Mouse (Mus musculus) splenic B cell, adult 2 months (primary cell): ENCODE results near the gene Hk1.
A peak's percentile ranks its signal among the peaks of the same experiment; 100 is the strongest.
"Not testable (repeated sequence)": the region's sequence is repeated elsewhere in the genome, so short reads cannot be mapped to it uniquely, and the experiment has no call there.

ENCODE experiments used
- DNase-seq: peaks from one replicate; pipeline ENCODE4 v3.0.0-alpha.2; 2011; ENCODE audit warnings: low read depth, low spot score
- H3K27me3 ChIP-seq: 2 replicates; pipeline ENCODE4 v1.6.1; 2012; ENCODE audit warnings: mild to moderate bottlenecking, low read length, moderate library complexity, mixed read lengths; ENCODE audit not compliant: control insufficient read depth, poor library complexity, insufficient read depth, severe bottlenecking
- H3K36me3 ChIP-seq: 2 replicates; pipeline ENCODE4 v1.6.1; 2012; ENCODE audit warnings: mild to moderate bottlenecking, low read length, moderate library complexity, mixed read lengths; ENCODE audit not compliant: control insufficient read depth, poor library complexity, insufficient read depth, severe bottlenecking

Gene Hk1

DNA sequence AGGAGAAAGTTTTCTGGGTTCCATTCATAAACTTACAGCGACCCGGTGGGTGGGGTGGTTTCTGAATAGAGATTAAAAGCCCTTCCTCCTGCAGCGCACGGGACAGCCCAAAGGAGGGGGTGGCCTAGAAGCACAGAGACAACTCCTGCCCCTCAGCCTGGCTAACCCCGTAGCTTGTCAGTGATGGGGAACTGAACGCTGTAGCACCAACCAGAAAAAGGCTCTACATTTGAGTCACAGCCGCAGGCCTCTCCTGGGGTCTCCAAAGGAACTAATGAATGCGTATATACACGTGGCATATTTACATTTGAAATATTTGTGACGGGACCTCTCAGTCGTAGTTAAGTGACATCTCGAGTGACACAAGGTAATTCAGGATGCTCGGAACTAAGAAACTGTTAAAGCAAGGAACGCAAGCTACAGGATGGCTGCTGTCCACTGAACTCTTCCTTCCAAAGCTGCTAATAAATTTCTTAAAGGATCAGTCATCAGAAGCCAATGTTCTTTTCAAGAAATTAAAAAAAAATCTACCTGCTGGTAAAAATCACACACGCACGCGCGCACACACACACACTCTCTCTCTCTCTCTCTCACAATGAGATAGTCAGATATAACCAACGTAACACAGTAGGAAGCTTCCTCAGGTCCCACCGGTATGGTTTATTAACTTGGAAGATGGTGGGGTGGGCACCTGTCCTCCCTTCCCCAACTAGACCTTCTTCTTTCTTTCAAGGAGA lies 44.9 kb downstream of the Hk1 start:
- DNase-seq: no peak
- Histone ChIP-seq H3K36me3 (no peaks in the 10 kb centered on the region), H3K27me3 (no peaks in the 10 kb centered on the region)

DNA sequence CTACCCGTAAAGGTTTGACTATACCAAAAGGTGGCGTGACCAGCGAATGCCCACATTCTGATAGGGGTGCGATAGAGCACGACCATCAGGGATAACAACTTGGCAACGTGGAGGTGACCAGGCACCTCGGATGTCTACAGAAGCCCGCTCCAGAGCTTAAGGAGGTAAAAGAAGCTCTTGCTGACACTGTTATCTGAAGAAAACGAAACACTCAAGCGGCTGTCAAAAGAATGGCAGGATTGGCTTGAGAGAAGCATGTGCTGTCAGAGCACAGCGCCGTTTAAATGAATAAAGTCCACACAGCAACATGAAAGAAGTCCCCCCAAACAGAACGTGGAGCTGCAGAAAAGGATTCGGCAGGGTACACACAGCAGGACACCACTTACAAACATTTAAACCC lies 46.4 kb downstream of the Hk1 start:
- Histone ChIP-seq H3K36me3 (no peaks in the 10 kb centered on the region), H3K27me3 (no peaks in the 10 kb centered on the region)
- DNase-seq: no peak

DNA sequence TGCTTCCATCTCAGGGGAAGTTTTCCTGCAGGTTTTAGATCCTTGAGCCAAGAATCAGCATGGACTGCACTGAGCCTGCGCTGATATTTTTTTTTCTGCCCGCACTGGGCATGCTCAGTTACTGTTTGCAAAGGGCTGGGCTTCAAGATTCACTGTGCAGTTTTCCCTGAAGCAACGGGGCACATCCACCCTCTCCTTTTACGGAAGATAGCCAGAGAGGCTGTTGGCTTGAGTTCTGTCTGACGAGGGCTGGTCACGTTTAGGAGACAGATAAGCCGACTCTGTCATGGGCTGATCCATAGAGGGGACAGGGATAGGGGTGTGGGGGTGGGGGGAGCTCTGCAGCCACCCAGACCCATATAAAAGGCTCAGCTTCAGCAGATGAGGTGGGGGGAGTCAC lies 47.2 kb downstream of the Hk1 start:
- Histone ChIP-seq H3K27me3 (no peaks in the 10 kb centered on the region), H3K36me3 (no peaks in the 10 kb centered on the region)
- no peak for DNase-seq

DNA sequence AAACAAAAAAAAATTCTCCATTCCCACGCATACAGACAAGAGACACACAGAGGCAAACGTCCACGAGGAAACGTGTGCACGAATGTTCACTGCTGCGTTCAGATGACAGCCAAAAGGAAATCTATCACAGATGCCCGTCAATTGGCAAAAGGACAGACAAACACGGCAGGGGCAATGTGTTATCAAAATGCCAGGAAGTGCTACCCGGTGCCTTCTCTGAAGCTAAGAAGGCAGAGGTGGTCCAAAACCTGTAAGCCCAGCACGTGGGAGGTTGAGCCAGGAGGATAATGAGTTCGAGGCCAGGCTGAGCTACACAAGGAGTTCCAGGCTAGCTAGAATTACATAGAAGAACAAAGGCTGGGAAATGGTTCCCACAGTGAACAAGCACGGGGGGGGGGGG lies 47.9 kb downstream of the Hk1 start:
- no peak for DNase-seq

DNA sequence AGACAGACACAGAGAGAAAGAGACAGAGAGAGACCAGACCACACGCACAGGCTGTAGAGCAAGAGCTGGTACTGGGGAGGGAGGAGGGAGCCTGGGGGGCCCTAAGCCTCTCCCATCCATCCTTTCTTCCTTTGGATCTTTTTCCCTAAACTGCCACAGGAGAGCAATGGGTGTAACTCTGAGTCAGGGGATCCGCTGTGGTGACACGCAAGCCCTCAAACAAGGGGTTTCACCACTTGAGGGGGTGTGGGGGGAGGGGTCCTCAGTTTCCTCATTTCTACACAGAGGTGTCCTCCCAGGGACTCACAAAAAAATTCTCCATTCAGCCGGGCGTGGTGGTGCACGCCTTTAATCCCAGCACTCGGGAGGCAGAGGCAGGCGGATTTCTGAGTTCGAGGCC lies 48.4 kb downstream of the Hk1 start:
- DNase-seq: no peak
- no peaks in the 10 kb centered on the region for H3K36me3 ChIP-seq
- H3K27me3 ChIP-seq: no peaks in the 10 kb centered on the region

More for the DNA sequence above, 47.9 kb downstream of the Hk1 start:
- Histone ChIP-seq H3K27me3 (no peaks in the 10 kb centered on the region), H3K36me3 (no peaks in the 10 kb centered on the region)

DNA sequence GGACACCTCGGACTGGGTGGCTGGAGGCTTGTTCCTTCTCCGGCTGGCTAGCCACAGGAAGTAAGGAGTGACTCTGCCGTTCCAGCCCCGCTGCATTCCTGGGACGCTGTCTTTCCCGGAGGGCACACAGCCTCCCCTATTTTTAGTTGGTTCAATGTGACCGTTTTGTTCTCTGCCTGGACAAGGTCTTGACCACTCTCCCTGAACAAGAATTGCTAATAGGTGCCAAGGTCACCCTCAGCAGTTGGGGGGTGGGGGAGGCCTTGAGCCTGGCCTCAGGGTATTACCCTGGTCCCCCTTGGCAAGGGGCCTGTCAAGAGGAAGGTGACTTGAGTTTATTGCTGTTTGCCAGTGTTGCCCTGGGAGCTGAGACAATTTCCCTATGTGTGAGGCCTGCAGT lies 49.9 kb downstream of the Hk1 start:
- Histone ChIP-seq H3K27me3 (no peaks in the 10 kb centered on the region), H3K36me3 (no peaks in the 10 kb centered on the region)
- no peak for DNase-seq

DNA sequence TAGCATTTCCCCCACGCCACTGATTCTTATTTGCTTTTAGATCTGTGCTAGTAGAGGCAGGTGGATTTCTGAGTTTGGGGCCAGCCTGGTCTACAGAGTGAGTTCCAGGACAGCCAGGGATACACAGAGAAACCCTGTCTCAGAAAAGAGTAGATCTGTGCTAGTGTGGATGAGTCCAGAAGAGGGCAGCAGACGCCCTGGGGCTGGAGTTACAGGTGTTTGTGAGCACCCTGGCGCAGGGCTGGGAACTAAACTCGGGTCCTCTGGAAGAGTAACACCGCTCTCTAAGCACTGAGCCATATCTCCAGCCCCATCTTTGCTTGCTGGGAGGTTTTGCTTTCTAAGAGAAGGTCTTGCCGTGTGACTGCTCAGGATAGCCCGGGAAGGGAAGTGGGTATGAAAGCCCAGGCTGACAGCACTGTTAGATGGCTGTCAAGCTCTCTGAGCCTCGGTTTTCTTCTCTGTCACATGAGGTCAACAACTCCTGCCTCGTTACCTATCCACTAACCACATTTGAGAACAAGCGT lies 50.8 kb downstream of the Hk1 start:
- H3K36me3 ChIP-seq: no peaks in the 10 kb centered on the region; the same call in 1 of the 2 replicates
- H3K27me3 ChIP-seq: no peaks in the 10 kb centered on the region
- DNase-seq: peak; percentile 18

DNA sequence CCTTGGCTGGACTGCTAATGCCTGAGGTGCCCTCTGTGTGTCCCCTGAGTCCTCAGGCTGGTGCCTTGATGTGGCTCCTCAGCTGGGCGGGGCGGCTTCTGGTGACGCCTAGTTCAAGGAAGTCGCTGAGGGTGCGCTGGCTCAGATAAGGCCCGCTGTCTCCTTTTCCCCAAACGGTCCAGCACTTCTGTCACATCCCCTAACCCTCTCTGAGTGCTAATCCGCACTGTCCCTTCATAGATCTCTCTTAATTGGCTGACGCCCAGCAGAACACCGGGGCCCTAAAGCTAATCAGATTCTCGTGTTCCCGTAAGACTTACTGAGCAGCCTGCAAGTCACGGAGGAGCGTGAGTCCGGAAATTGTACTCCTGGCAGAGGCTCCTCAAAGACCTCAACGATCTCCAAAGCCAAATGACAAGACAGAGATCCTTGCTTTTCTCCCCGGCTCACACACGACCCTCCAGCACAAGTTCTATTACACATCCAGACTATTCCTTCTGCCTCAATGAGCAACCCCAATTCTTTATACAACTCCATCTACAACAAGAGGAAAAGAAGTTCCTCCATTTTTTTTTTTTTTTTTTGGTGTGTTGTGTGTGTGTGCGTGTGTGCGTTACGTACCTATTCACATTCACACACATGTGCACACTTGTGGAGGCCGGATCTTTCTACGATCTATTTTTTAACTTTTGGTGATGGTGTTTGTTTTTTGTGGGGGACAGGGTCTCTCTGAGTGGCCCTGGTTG lies 52.0 kb downstream of the Hk1 start:
- peak; percentile 48 for DNase-seq
- Histone ChIP-seq H3K36me3 (no peaks in the 10 kb centered on the region; the same call in 1 of the 2 replicates), H3K27me3 (no peaks in the 10 kb centered on the region)

DNA sequence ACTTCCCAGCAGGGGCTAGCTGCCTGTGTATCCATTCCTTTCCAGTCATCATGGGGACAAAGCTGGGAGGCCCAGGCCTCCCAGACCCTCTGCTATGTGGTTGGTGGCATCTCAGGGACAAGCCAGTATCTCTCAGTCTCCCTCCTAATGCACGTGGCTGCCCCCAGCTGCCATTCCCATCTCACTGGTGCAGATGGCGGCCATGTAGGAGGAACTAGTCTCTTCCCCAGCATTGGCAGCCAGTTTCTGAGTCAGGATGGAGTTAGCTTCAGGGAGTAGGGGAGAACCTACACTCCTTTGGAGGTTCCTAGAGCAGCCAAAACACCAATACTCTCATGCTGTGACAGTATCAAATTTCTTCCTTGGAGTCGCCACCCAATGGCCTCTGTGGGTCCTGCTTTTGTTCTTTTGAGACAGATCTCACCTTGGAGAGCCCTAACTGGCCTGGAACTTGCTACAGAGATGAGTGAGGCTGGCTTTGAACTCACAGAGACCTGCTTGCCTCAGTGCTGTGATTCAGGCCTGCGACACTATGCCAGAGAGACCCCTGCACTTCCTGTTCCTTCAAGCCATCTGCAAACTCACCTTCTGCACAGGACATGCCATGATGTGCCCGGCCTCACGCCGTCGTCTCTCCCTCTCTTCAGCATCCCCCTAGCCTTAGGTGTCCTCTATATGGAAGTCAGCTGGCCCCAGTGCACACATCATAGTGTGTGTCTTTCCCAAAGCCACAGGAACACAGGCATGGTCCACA lies 52.7 kb downstream of the Hk1 start:
- no peak for DNase-seq

DNA sequence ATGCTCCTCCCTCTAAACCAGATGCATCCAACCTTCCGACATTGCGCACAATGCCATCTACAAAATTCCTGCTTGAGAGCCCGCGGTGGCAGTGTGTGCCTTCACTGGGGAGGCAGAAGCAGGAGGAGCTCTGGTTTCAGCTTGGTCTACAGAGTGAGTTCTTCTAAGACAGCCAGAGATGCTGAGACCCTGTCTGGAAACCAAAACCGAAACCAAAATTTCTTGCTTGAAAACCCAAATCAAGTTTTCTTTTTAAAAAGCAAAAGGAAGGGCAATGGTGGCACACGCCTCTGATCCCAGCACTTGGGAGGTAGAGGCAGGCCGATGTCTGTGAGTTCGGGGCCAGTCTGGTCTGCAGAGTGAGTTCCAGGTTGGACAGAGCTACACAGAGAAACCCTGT lies 53.7 kb downstream of the Hk1 start:
- DNase-seq: peak; percentile 27
- H3K27me3 ChIP-seq: no peaks in the 10 kb centered on the region
- H3K36me3 ChIP-seq: no peaks in the 10 kb centered on the region; the same call in 1 of the 2 replicates

More for the DNA sequence above, 52.7 kb downstream of the Hk1 start:
- Histone ChIP-seq H3K27me3 (no peaks in the 10 kb centered on the region), H3K36me3 (no peaks in the 10 kb centered on the region; the same call in 1 of the 2 replicates)

DNA sequence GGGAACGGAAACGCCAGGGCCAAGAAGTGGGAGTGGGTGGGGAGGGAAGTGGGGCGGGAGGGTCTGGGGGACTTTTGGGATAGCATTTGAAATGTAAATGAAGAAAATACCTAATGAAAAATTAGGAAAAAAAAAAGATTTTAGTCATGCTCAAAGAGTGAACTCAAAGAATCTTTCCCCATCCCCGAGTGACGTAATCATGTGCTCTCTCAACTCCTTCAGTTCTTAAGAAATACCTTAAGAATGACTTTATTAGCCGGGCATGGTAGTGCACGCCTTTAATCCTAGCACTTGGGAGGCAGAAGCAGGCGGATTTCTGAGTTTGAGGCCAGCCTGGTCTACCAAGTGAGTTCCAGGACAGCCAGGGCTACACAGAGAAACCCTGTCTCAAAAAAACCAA lies 56.9 kb downstream of the Hk1 start:
- not testable (repeated sequence) for DNase-seq

DNA sequence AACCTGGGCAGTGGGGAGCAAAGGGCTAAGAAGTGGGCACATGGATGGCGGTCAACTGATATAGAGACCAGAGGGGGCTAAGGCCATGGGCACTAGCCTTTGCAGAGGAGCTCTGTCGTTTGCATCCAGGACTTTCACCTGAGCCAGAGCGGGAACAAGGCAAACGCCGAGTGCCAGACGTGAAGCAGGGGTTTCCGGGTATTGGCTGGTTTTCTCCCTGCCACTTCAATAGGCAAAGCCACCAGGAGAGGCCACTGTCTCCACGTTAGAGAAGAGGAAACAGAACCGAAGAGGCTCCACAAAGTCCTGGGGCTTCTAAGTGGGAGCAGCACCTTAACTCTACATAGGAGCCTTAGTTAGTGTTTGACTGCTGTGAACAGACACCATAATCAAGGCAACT lies 58.3 kb downstream of the Hk1 start:
- Histone ChIP-seq H3K36me3 (no peaks in the 10 kb centered on the region; the same call in 1 of the 2 replicates), H3K27me3 (no peaks in the 10 kb centered on the region)
- no peak for DNase-seq

More for the DNA sequence above, 56.9 kb downstream of the Hk1 start:
- not testable (repeated sequence) for H3K36me3 ChIP-seq, H3K27me3 ChIP-seq

DNA sequence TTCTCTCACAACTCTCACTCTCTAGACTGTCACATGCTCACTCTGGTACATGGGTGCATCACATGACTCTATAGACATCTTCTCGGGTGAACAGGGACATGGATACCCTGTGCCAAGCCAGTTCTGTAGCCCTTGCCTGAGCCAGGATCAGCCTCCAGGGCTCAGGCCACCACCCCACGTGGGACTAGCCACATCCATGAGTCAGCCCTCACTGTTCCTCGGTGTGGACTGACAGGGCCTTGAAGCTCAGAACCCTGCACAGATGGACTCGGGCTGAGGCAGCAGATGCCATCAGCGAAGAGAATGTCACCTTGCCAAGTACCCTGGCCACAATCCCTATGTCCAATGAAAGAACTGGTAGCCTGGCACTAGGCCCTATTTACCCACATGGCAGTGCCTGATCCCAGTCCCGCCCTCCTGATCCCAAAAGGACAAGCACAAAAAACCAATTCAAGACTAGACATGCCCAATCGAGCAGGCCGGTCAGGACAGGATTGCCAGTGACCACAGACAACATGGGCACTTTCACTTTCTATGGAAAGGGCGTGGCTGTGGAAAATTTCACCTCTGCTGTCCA lies 59.2 kb downstream of the Hk1 start:
- DNase-seq: no peak
- Histone ChIP-seq H3K27me3 (no peaks in the 10 kb centered on the region), H3K36me3 (no peaks in the 10 kb centered on the region; the same call in 1 of the 2 replicates)

DNA sequence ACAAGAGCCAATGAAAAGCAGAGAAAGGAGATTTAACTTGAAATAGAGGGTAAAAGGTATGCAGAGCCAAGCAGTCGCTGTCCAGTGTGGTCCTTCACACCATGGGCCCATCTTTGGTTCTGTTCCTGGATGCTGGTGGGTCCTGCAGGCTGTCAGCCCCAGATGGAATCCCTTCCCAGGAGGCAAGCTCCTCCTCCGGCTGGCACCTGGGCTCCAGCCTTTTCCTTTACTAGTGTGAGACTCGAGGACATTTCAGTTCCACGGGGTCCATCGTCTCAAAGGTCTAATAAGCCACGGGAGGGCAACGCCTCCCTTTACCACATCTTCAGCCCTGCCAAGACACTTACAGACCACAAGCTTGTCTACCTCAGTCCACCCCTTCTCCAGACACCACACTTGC lies 60.6 kb downstream of the Hk1 start:
- DNase-seq: no peak
- Histone ChIP-seq H3K36me3 (peaks cover 2% of the 10 kb centered on the region; the same call in 1 of the 2 replicates), H3K27me3 (no peaks in the 10 kb centered on the region)
